Mouse (Mus musculus) embryonic facial prominence, embryonic 15.5 days (tissue): ENCODE data around the gene Ahcyl2. TPM values are rescaled to one million over a fixed set of nuclear protein-coding genes. Genes with fewer than 3 reads are reported as not detected.

ENCODE experiments used
- ATAC-seq: fragments of 200-750 bp; cut with Nextera tagmentation; 2 replicates; pipeline ENCODE4 v1.8.0; 2017; ENCODE audit warnings: low read depth, moderate TSS enrichment; ENCODE audit not compliant: insufficient number of reproducible peaks, low FRiP score, low TSS enrichment
- H3K27ac ChIP-seq: fragments of 300-500 bp; sonication (generic); replicated peaks from 2 replicates; pipeline ENCODE4 v1.5.1; 2015; ENCODE audit warnings: mild to moderate bottlenecking, inconsistent platforms
- H3K27me3 ChIP-seq: fragments of 300-500 bp; sonication (generic); 2 replicates; pipeline ENCODE4 v1.6.1; 2015; ENCODE audit warnings: inconsistent platforms
- H3K36me3 ChIP-seq: fragments of 300-500 bp; sonication (generic); 2 replicates; pipeline ENCODE4 v1.6.1; 2015; ENCODE audit warnings: mild to moderate bottlenecking, inconsistent platforms
- H3K4me1 ChIP-seq: fragments of 300-500 bp; sonication (generic); 2 replicates; pipeline ENCODE4 v1.6.1; 2015; ENCODE audit warnings: inconsistent platforms
- H3K4me2 ChIP-seq: fragments of 300-500 bp; sonication (generic); replicated peaks from 2 replicates; pipeline ENCODE4 v1.6.1; 2015; ENCODE audit warnings: mild to moderate bottlenecking, inconsistent platforms
- H3K4me3 ChIP-seq: fragments of 300-500 bp; sonication (generic); replicated peaks from 2 replicates; pipeline ENCODE4 v1.5.1; 2015; ENCODE audit warnings: mild to moderate bottlenecking, inconsistent platforms
- H3K9ac ChIP-seq: fragments of 300-500 bp; sonication (generic); 2 replicates; pipeline ENCODE4 v1.6.1; 2015; ENCODE audit warnings: inconsistent platforms
- H3K9me3 ChIP-seq: fragments of 300-500 bp; sonication (generic); replicated peaks from 2 replicates; pipeline ENCODE4 v1.6.1; 2016; ENCODE audit warnings: inconsistent platforms
- whole genome bisulfite sequencing: fragments of 180-500 bp; shearing (Covaris S2); methylation state at CpG from one replicate; pipeline ENCODE4 v1.1.7; 2015; 5-methylcytosine and 5-hydroxymethylcytosine counted together
- polyA plus RNA-seq: library from polyadenylated mRNA; unstranded; fragments of >200 nt; fragmentation: Nextera tagmentation; extraction: Ambion mirVana; gene quantifications from 2 replicates; pipeline ENCODE4 v1.2.1, GENCODE M21; 2015

Ahcyl2 gene
- polyA plus RNA-seq, 1 experiment from 2014 or later, result 14.2 TPM

DNA sequence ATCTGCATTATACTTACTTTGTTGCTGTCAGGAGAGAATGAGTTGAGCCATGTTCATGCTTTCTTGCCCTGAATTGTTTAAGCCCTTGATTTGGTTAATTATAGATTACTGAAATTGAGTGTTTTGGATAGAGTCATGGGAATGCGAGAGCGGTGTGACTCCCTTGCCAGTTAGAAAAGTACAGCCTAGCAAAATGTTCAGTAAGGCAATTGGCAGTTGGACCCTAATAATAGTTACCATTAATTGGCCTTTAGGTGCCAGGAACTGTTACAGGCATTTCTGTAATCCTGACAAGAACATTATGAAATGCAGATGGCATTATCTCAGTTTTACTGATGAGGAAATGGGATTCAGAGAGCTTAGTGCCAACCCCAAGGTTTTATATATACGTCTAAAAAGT lies 4.4 kb downstream of the Ahcyl2 start:
- Histone ChIP-seq H3K9ac (no peak overlapping the region), H3K4me1 (0 out of 2 replicates have a peak, but pooled peaks cover 9% of the 10 kb centered on the region), H3K36me3 (no peaks in the 10 kb centered on the region), H3K27me3 (no peaks in the 10 kb centered on the region), H3K27ac (no peak overlapping the region), H3K4me2 (no peak overlapping the region), H3K9me3 (no peaks in the 10 kb centered on the region), H3K4me3 (no peak overlapping the region)
- 71% methylated on average over 3 of the region's 3 CpGs for WGBS
- ATAC-seq, result no peak

GRCm38 (mm10) chr6:29774161-29774560 lies 6.3 kb downstream of the Ahcyl2 start:
- Histone ChIP-seq H3K27ac (no peak overlapping the region), H3K4me2 (no peak overlapping the region), H3K4me3 (no peak overlapping the region), H3K36me3 (no peaks in the 10 kb centered on the region), H3K9ac (no peak overlapping the region), H3K9me3 (no peaks in the 10 kb centered on the region), H3K4me1 (0 out of 2 replicates have a peak, but pooled peaks cover 8% of the 10 kb centered on the region), H3K27me3 (no peaks in the 10 kb centered on the region)
- no peak for ATAC-seq
- 67% methylated on average over 1 of the region's 1 CpGs for WGBS

GRCm38 (mm10) chr6:29775609-29776008 lies 7.8 kb downstream of the Ahcyl2 start:
- Histone ChIP-seq H3K4me1 (0 out of 2 replicates have a peak, but pooled peaks cover 5% of the 10 kb centered on the region), H3K36me3 (no peaks in the 10 kb centered on the region), H3K9me3 (no peaks in the 10 kb centered on the region), H3K4me3 (no peak overlapping the region), H3K27me3 (no peaks in the 10 kb centered on the region), H3K9ac (no peak overlapping the region), H3K27ac (no peak overlapping the region), H3K4me2 (no peak overlapping the region)
- ATAC-seq, result no peak
- WGBS, result 83% methylated on average over 1 of the region's 1 CpGs

DNA sequence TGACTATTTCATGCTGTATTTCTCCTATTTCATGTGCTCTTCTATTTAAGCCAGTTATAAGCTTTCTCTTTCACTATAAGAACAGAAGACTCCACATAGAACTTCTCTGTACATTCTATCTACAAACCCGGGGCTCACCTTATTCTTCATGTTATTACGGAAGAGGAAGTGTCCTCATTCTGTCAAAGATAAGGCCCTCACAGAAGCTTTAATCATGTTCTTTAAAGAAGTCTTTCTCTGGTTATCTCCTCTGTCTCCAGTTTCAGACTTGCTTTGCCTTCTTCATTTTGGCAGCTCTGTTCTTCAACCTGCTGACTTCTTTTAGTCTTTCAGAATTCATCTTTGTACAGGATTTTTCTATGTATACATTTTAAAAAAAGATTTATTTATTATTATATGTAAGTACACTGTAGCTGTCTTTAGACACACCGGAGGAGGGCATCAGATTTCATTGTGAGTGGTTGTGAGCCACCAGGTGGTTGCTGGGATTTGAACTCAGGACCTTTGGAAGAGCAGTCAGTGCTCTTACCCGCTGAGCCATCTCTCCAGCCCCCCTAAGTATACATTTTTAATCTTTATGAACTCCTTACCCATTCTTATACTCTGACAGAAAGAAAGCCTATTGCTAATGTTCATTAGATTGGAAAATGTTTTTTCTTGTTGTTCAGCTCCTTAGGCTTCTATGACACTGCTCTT lies 8.9 kb downstream of the Ahcyl2 start:
- no peak for ATAC-seq

DNA sequence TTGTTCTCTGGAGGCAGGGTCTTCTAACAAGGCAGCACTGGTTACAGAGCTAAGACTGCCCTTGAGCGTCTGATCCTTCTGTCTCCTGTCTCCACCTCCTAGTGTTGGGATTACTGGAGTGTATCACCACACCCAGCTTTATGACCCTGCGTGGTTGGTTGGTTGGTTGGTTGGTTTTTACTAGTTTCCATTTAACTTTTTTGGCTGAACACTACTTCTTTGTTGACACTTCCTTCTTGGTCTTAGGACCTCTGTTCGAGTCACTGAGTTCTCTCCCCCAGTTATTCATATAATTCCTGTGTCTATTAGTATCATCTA lies 9.4 kb downstream of the Ahcyl2 start:
- Histone ChIP-seq H3K4me3 (no peak overlapping the region), H3K9me3 (no peaks in the 10 kb centered on the region), H3K4me1 (no peaks in the 10 kb centered on the region), H3K4me2 (no peak overlapping the region), H3K9ac (no peak overlapping the region), H3K36me3 (no peaks in the 10 kb centered on the region), H3K27ac (no peak overlapping the region), H3K27me3 (no peaks in the 10 kb centered on the region)
- no peak for ATAC-seq
- 69% methylated on average over 3 of the region's 3 CpGs for WGBS

More for the DNA sequence above, 8.9 kb downstream of the Ahcyl2 start:
- Histone ChIP-seq H3K36me3 (no peaks in the 10 kb centered on the region), H3K9ac (no peak overlapping the region), H3K27me3 (no peaks in the 10 kb centered on the region), H3K4me2 (no peak overlapping the region), H3K4me3 (no peak overlapping the region), H3K9me3 (no peaks in the 10 kb centered on the region), H3K27ac (no peak overlapping the region), H3K4me1 (no peaks in the 10 kb centered on the region)
- WGBS, result 89% methylated on average over 4 of the region's 4 CpGs

DNA sequence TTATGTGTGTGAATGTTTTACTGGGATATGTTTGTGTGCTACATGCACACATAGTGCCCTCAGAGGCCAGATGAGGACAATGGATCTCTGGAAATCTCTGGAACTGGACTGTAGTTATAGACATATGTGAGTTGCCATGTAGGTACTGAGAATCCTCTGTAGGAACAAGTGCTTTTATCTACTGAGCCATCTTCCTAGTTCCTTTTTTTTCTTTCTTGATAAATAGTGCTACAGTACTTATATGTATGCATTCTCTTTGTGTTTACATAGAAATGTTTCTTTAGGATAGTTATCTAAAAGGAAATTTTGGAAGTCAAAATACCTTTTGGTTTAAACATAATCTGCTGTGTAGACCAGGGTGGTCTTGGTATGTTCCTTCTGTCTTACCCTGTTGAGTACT lies 12.3 kb downstream of the Ahcyl2 start:
- no peak for ATAC-seq
- Histone ChIP-seq H3K4me2 (no peak overlapping the region), H3K27ac (no peak overlapping the region), H3K9ac (no peak overlapping the region), H3K27me3 (no peaks in the 10 kb centered on the region), H3K9me3 (no peaks in the 10 kb centered on the region), H3K4me3 (no peak overlapping the region), H3K36me3 (no peaks in the 10 kb centered on the region), H3K4me1 (no peaks in the 10 kb centered on the region)

GRCm38 (mm10) chr6:29780571-29780970 lies 12.8 kb downstream of the Ahcyl2 start:
- no peak for ATAC-seq
- no peaks in the 10 kb centered on the region for H3K27me3 ChIP-seq
- no peaks in the 10 kb centered on the region for H3K36me3 ChIP-seq
- H3K9me3 ChIP-seq, result no peaks in the 10 kb centered on the region
- no peak overlapping the region for H3K4me3 ChIP-seq
- no peaks in the 10 kb centered on the region for H3K4me1 ChIP-seq
- 97% methylated on average over 2 of the region's 2 CpGs for WGBS
- no peak overlapping the region for H3K9ac ChIP-seq
- H3K27ac ChIP-seq, result no peak overlapping the region
- no peak overlapping the region for H3K4me2 ChIP-seq

GRCm38 (mm10) chr6:29782239-29782638 lies 14.4 kb downstream of the Ahcyl2 start:
- no peaks in the 10 kb centered on the region for H3K9me3 ChIP-seq
- H3K9ac ChIP-seq, result no peak overlapping the region
- WGBS, result 58% methylated on average over 1 of the region's 1 CpGs
- ATAC-seq, result no peak
- no peak overlapping the region for H3K27ac ChIP-seq
- no peak overlapping the region for H3K4me2 ChIP-seq
- H3K36me3 ChIP-seq, result no peaks in the 10 kb centered on the region
- H3K4me1 ChIP-seq, result no peaks in the 10 kb centered on the region
- H3K4me3 ChIP-seq, result no peak overlapping the region
- H3K27me3 ChIP-seq, result no peaks in the 10 kb centered on the region

- no peak for ATAC-seq
- no peaks in the 10 kb centered on the region for H3K36me3 ChIP-seq
- H3K4me1 ChIP-seq, result no peaks in the 10 kb centered on the region
- H3K4me2 ChIP-seq, result no peak overlapping the region
- WGBS, result 72% methylated on average over 6 of the region's 6 CpGs
- H3K9me3 ChIP-seq, result no peaks in the 10 kb centered on the region
- H3K27me3 ChIP-seq, result no peaks in the 10 kb centered on the region
- no peak overlapping the region for H3K27ac ChIP-seq
- no peak overlapping the region for H3K9ac ChIP-seq
- no peak overlapping the region for H3K4me3 ChIP-seq
These were observed 16.1 kb downstream of the Ahcyl2 start for GRCm38 (mm10) chr6:29783960-29784359.

DNA sequence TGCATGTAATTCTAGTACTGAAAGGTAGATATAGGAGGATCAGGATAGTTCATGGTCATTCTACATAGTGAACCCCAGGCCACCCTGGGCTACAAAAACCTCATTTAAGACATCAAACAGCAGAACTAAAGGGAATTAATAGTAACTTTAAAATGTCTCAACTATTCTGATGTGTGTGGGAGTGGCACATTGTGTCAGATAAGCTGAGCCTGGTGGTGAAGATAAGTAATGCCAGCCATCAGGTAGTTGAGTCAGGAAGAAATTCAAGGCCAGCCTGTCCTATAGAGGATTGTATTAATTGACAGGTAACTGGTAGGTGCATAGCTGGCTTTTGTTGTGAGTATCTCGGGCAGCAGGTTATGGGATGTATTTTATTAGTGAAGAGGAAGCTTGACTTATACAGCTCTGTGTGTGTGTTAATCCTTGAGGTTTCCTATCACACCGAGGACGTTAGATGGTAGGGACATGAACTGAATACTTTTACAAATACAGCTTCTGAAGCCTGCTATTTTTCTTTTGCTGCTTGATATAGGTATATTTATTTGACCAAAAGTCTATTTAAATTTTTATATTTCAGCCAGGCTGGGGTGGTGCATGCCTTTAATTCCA lies 16.7 kb downstream of the Ahcyl2 start:
- no peak overlapping the region for H3K27ac ChIP-seq
- H3K4me2 ChIP-seq, result no peak overlapping the region
- WGBS, result 83% methylated on average over 3 of the region's 3 CpGs
- H3K4me3 ChIP-seq, result no peak overlapping the region
- no peaks in the 10 kb centered on the region for H3K36me3 ChIP-seq
- no peak for ATAC-seq
- no peak overlapping the region for H3K9ac ChIP-seq
- H3K4me1 ChIP-seq, result no peaks in the 10 kb centered on the region
- H3K9me3 ChIP-seq, result no peaks in the 10 kb centered on the region
- H3K27me3 ChIP-seq, result no peaks in the 10 kb centered on the region

DNA sequence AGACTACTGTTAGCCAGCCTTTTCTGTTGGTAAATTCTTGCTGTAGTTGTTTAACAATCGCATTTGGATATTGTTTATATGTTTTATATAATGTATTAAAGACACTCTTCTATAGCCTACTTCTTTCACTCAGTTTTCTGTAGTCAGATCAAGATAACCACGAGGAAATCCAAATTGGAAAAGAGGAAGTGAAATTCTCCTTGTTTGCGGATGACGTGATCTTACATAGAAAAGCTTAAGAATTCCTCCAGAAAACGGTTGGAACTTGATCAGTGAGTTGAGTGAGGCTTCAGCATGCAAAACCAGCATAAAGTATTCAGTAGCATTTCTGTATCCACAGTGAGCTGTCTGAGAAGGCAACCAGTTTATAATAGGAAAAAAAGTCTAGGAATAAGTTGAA lies 17.9 kb downstream of the Ahcyl2 start:
- WGBS, result 82% methylated on average over 5 of the region's 5 CpGs
- H3K36me3 ChIP-seq, result no peaks in the 10 kb centered on the region
- H3K9ac ChIP-seq, result no peak overlapping the region
- H3K27me3 ChIP-seq, result no peaks in the 10 kb centered on the region
- ATAC-seq, result no peak
- H3K9me3 ChIP-seq, result no peaks in the 10 kb centered on the region
- no peak overlapping the region for H3K4me3 ChIP-seq
- no peaks in the 10 kb centered on the region for H3K4me1 ChIP-seq
- H3K4me2 ChIP-seq, result no peak overlapping the region
- H3K27ac ChIP-seq, result no peak overlapping the region

DNA sequence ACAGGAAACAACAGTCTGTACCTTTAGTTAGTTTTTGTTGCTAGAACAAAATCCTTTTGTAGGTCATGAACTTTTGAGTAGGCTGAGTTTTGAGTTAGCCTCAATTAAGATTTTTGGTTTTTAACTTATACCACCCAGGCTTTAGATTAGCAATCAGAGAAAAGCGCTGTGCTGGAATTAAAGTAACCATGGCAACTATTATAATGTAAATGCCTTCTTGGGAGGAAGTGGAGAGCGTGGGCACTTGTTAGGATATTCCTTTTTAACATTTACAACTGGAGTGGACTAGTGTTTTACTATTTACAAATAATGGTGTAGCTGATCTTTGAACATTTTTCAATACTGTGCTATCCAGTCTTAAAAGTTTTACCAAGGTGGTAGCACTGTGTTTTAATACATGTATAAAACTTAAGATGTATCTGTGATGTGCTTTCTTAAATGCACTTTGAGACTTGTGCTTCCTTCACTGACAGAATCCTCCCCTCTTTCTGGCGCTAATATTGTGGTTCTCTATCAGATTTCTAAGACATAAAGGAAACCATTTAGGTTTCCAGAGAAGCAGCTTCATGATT lies 21.1 kb downstream of the Ahcyl2 start:
- Histone ChIP-seq H3K27ac (no peak overlapping the region), H3K9ac (no peak overlapping the region), H3K9me3 (no peaks in the 10 kb centered on the region), H3K4me3 (no peak overlapping the region), H3K4me1 (no peaks in the 10 kb centered on the region), H3K36me3 (no peaks in the 10 kb centered on the region), H3K4me2 (no peak overlapping the region), H3K27me3 (no peaks in the 10 kb centered on the region)
- ATAC-seq, result no peak
- 59% methylated on average over 3 of the region's 3 CpGs for WGBS
